Mouse (Mus musculus) adrenal gland, adult (tissue): ENCODE measurements around the gene Wdr19.
A peak's percentile ranks its signal among the peaks of the same experiment; 100 is the strongest.

Experiments
- DNase-seq, 2 experiments: peaks; one replicate each; pipeline ENCODE4 v3.0.0; 2022 to 2023; ENCODE audit warnings: low spot score in 1 of 2; ENCODE audit not compliant: inconsistent age in 2 of 2

Wdr19 gene

DNA sequence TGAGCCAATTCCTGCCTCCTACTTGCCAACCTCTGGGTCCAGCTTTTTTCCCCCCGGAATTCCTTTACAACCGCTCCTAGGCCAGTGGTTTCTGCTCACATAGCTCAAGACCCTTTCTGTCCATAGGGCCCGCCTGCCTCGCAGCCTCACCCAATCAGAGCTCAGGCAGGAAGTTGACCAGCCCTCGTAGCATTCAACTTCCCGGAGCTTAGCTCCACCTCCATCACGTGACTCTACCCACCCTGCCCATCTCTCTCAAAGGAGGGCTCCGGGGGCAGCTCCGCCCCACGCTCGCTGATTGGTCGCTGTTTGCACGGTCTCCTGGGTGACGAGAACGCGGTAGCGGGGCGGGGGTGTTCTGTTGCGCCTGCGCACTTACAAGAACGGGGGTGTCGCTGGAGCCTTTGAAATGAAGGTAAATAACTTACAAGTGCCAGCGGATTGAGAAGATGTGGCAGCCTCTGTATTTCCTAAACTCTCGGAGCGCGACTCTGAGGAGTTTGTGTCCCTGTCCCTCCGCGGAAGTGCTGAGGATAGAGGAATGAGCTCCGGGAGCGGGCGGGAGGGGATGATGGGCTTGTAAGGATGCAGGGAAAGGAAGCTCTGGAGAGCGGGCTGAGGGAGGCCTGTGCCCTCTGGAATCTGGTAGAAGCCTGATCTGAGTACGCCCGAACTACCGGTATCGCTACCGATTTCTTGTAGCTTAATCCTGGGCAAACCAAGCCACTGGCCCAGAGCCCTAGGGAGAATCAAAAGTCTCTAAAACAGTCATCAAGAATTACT is at the start of gene Wdr19:
Gene Wdr19, plus strand, starts transcription at position 351 of the 783 bp plus-strand sequence.
- peak; percentile 99 for DNase-seq

DNA sequence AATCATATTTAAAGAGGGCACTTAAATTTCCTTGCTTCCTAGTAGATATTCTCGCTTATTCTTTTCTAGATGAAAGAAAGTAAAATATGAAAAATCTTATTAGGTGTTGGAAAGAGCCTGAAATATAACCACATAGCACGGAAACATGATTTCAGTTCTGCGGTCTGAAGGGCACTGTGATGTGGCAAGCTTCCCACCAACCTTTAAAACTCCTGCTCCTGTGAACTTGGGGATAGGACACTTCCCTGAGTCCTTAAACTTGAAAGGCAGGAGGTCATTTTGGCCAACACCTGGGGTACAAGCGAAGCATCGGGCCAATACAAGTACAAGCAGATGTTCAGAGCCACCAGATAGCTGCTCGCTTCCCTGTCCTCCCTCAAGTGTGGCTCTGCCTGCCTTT is 49.8 kb upstream of the Wdr19 start:
- no peak for DNase-seq

GRCm38 (mm10) chr5:65150376-65150955 is 49.0 kb upstream of the Wdr19 start:
- no peak for DNase-seq

GRCm38 (mm10) chr5:65151276-65151675 is 48.2 kb upstream of the Wdr19 start:
- no peak for DNase-seq

GRCm38 (mm10) chr5:65151767-65152166 is 47.7 kb upstream of the Wdr19 start:
- no peak for DNase-seq

DNA sequence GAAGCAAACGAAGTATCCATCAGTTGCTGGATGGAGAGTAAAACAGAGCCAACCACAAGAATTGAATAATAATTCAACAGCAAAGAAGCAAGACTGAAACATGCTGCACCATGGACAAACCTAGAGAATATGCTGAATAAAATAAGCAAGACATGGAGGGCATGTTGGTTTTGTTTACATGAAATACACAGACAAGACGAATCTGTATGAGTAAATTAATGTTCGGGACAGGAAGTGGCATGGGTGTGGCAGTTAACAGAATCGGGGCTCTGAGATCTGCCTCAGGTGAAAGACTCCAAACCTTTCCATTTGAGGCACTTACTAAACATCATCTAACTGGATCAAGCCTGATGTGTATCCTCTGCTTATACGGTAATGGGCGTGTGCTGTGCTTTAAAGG is 45.2 kb upstream of the Wdr19 start:
- no peak for DNase-seq

DNA sequence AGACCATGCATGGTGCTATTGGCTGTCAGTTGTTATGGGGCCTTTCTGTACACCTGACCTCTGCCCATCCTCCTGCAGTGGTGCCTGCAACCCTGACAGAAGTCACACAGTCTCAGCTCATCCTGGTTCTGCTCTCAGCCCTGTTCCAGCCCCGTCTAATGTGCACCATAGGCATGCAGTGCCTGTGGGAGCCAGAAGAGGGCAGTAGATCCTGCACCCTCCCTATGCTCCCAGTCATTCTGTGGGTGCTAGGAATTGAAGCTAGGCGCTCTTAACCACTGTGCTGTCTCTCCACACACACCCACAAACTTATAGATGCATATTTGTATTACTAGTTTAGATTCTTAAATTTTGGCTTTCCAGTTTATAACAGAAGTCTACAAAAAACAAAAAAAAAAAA is 42.6 kb upstream of the Wdr19 start:
- DNase-seq, result peak; percentile 44 to 74

DNA sequence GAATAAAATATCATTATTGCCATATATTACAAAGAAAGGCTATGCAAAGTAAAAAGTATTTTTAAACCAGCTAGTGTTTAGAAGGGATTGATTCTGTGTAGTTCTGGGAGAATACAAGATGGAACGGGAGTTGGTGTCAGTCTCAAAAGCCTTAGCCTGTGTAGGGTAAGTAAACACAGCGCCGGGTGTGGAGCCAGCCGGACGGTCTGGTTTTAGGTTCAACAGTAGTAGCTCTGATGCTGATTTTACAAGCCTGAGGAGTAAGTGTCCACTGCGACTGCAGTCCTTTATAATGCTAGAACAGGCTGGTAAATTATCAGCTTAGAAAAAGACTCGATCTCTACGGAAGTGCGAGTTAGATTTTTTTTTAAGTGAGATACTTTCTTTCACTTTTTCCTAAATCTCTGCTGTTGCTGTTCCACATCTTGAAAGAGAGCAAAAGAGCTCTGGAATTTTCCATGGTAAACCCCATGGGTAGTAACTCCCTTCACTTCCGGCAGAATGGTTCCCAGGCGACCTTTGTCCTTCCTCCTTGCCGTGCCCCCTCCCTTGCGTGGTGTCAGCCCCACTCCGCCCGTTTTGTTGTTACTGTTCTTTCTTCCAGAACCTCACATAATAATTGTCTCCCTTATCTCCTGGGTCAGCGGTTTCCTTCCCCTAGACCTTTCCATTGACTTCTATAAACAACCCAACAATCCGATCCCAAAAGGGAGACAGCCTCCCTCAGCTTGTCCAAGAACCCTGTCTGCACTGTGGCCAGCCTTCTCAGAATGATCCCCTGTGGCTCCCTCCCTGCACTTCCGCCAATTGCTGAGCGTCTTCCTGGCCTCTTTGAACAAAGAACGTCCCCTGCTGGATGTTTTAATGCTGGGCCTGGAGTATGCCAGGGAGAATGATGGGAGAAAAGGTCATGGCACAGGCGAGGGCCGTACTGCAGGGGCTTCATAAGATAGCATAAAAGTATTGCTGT is 41.8 kb upstream of the Wdr19 start:
- peak; percentile 68 to 85 for DNase-seq

DNA sequence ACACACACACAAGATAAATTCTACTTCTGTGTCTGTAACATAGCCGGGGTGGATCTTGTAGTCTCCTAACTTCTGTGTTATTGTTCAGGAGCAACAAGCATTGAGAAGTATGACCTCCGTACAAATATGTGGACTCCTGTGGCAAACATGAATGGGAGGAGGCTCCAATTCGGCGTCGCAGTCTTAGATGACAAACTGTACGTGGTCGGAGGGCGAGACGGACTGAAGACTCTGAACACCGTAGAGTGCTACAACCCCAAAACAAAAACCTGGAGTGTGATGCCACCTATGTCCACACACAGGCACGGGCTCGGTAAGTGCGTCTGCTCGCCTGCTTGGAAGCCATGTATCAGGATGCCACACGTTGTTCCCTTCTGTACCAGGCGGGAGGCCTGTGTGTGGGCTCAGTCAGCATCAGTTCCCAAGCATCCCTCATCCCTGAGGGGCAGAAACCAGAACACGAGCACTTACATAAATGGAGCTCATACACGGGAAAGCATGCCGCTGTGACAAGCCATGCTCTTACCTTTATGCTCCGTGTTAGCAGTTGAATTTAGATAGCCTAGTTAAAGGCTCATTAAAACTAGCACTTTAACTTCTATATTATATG is 40.7 kb upstream of the Wdr19 start:
- no peak for DNase-seq

DNA sequence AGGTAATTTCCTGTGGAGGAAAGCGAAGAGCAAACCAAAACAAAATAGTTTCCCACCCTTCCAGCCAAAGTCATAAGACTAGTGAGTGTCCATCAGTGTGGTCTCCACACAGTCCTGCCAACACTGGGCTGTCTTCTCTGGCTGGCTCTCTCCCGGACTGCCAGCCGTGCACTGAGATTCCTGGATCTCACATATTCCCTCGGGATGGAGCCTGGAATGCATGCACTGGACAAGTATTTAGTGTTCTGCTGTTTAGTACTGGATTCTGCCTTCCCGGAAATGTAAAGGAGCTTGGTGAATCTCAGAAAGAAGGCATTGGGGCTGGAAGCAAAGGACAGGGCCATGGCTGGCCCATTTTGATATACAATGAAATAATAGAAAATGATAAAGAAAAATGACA is 36.5 kb upstream of the Wdr19 start:
- DNase-seq, result no peak

DNA sequence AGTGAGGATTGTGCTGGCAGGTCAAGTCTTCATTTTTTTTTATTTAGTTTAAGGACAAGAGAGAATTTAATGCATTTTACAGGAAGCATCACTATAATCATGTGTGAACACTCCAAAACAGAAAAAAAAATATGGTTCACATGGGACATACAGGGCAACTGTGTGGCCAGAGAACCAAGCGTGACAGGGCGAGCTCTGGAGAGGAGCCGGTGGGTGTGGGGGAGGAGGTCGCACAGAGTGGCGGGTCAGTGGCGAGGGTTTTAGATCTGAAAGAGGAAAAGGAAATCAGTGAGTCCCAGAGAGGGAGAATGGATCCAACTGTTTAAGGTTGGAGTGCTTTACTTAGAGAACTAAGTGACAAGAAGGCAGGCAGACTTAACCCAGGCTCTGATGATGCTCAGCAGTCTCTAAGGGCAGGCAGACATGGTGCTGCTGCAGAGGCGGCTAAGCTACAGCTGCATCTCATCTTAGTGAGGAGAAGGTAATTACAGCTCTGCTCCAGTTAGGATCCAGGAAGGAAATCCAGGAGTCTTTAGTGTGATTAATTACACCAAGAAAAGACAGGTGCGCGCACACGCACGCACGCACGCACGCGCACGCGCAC is 35.9 kb upstream of the Wdr19 start:
- no peak for DNase-seq

- no peak for DNase-seq
Measured at GRCm38 (mm10) chr5:65170206-65170605, 29.3 kb upstream of the Wdr19 start.

- DNase-seq, result peak; percentile 21 to 64
Measured at GRCm38 (mm10) chr5:65175035-65175917, 24.2 kb upstream of the Wdr19 start.

GRCm38 (mm10) chr5:65175918-65176484 is 23.5 kb upstream of the Wdr19 start:
- DNase-seq, result no peak

DNA sequence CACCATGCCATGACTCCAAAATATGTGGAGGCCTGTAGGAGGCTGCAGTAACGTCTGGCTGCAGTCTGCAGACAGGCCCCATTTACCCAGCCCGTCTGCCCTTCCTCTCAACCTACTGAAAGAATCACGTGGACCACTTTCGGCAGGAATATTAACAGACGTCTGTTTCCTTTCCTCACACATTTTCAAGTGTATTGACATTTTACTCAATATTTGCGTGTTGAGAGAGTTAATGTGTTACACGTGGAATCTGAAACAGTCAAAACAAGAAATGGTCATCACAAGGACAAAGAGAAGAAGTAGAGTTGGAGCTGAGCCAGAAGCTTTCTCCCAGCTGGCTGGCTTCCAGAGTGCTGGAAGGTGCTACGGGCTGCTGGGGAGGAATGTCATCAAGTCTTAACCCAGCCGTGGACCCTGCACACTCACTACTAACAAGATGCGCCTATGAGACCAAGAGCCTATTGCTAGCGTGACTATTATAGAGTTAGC is 22.4 kb upstream of the Wdr19 start:
- DNase-seq, result peak; percentile 40 to 81

DNA sequence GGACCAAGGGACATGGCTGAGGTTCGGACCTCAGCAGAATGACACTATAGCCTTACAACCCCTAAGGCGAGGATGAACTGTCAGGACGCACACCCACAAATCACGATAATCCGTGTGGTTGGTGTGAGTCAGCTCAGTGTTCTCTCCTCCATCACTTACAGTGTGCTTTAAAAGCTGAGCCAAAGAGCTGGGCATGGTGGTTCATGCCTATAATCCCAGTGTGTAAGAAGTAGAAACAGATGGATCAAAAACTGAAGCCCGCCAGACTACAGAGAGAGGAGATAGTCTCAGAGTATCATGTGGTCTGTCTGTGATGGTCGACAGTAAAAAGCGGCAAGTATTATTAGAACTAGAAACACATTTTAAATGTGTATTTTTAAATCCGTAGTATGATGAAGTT is 21.0 kb upstream of the Wdr19 start:
- DNase-seq, result no peak

DNA sequence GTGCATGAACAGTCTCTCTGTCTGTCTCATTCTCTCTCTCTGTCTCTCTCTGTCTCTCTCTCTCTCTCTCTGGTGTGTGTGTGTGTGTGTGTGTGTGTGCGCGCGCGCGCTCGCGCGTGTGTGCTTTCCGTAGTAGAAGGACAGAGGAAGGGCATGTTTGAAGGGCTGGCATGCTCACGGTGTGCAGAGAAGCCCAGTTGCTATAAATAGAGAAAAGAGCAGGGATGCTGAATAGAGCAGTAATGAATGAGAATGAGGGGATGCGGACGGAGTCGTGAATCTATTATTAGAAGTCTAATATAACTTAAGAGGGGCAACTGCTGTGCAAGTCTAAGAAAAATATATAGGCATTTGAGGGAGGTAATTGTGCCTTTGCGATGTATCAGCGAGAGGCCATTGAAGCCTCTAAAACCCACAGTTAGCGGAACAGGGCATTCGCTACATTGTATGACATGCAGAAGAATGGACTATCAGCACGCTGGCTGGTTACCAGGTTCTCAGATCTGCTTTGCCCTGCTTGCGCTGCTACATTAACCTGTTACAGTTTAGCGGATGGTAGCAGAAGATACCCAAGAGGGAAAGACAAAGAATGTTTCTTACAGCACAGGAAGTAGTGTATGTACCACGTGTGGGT is 18.2 kb upstream of the Wdr19 start:
- no peak for DNase-seq

DNA sequence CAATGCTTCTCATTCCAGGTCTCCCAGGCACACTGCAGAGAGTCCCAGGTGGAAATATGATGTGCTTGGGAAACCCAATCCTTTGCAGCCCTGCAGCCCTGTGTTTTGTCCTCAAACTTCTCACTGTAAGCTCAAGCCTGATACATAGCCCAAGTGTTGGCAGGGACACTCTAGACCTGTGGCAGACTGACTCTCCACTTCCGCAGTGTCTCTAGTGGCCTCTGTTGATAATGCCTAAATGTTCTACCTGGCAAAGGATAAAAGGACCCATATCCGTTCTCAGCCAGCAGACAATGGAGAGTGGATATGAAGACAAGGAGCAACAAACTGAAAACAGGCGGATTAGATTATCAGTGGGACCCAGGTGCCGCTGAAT is 17.7 kb upstream of the Wdr19 start:
- DNase-seq, result no peak

GRCm38 (mm10) chr5:65182268-65182667 is 17.2 kb upstream of the Wdr19 start:
- no peak for DNase-seq
